Mouse (Mus musculus) megakaryocyte, adult 5-6 weeks (primary cell): ENCODE data around the gene Ptgds. TPM values are rescaled to one million over a fixed set of nuclear protein-coding genes. Genes with fewer than 3 reads are reported as not detected.

ENCODE experiments used
- ATAC-seq: 2 replicates; pipeline ENCODE4 v1.8.0; 2016; ENCODE audit warnings: mild to moderate bottlenecking, inconsistent platforms; ENCODE audit not compliant: poor library complexity, severe bottlenecking
- total RNA-seq, 2 experiments: library from RNA; stranded (forward) in 1 of 2; stranded (reverse) in 1 of 2; fragments of 153-499, 151-499 nt in 1 of 2; fragments of 221-1000, 200-1000 nt in 1 of 2; gene quantifications; 2 replicates each; pipeline versions ENCODE4 v1.2.3 to v1.2.4; 2015 to 2017

The Ptgds gene
- total RNA-seq (2015) (not detected in 2 replicates), total RNA-seq (2017) (not detected in 2 replicates)

- ATAC-seq = no peak
Observed at GRCm38 (mm10) chr2:25469969-25470368, at the start of gene Ptgds. TSS of gene Ptgds (minus strand) at chr2:25470046.

- ATAC-seq = no peak
Observed at GRCm38 (mm10) chr2:25509912-25510311, 40.1 kb upstream of the Ptgds start.

GRCm38 (mm10) chr2:25506964-25507363 is 37.1 kb upstream of the Ptgds start:
- peak; percentile 51; the same call in 1 of the 2 replicates for ATAC-seq

DNA sequence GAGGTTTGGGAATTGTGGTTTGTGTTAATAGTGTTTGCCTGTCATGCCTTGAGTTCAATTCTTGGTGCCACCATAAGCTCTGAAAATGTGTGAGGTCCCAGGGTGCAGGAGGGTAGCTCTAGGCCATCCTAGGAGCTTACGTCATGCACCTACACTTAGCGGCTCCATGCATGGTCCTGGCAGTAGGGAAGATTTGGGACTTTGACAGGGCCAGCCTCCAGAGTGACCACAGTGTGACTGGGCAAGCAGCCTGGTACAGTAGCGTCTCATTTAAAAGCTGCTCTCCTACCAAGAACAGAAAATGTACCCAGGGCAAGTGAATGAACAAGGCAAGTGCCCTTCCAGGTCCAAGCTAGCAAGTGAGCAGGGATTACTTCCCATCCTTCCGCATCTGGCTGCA is 36.0 kb upstream of the Ptgds start:
- no peak for ATAC-seq

GRCm38 (mm10) chr2:25505000-25505399 is 35.2 kb upstream of the Ptgds start:
- ATAC-seq = no peak

- no peak for ATAC-seq
Observed at GRCm38 (mm10) chr2:25504538-25504937, 34.7 kb upstream of the Ptgds start.

- ATAC-seq = no peak
Observed at GRCm38 (mm10) chr2:25502726-25503125, 32.9 kb upstream of the Ptgds start.

DNA sequence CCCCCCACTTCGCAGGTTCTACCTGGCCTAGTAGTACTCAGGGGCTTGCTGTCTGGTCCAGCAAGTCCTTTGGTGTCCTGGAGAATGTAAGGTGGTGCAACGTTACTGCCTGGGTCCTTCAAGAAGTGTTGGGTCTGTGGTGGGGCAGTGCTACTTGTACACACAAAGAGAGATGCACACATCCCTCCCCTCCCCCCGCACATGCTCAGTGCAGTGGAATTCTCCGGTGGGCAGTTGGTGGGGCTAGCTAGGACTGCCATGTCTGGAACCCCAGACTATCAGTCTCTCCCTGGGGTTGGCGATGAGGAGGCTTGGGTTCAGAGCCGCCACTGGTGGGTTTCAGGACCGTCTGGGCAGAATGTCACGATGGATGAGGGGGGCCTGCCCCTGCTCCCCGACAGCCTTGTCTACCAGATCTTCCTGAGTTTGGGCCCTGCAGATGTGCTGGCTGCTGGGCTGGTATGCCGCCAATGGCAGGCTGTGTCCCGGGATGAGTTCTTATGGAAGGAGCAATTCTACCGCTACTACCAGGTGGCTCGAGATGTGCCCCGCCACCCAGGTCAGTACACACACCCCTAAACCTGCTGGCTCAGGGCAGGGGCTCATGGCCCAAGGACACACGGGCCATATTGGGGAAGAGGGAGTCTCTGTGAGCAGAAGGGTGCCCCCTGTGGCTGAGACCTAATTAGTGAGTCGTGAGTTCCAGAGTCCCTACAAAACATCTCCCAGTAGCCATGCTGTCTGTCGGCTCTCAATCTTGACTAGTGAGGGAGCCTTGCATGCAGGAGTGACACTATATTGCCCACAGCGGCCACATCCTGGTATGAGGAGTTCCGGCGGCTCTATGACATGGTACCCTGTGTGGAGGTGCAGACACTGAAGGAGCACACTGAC is 32.0 kb upstream of the Ptgds start, which contains the start of gene C8g:
Gene C8g (minus strand): TSS at position 127 of the 894 bp plus-strand sequence.
- no peak for ATAC-seq

DNA sequence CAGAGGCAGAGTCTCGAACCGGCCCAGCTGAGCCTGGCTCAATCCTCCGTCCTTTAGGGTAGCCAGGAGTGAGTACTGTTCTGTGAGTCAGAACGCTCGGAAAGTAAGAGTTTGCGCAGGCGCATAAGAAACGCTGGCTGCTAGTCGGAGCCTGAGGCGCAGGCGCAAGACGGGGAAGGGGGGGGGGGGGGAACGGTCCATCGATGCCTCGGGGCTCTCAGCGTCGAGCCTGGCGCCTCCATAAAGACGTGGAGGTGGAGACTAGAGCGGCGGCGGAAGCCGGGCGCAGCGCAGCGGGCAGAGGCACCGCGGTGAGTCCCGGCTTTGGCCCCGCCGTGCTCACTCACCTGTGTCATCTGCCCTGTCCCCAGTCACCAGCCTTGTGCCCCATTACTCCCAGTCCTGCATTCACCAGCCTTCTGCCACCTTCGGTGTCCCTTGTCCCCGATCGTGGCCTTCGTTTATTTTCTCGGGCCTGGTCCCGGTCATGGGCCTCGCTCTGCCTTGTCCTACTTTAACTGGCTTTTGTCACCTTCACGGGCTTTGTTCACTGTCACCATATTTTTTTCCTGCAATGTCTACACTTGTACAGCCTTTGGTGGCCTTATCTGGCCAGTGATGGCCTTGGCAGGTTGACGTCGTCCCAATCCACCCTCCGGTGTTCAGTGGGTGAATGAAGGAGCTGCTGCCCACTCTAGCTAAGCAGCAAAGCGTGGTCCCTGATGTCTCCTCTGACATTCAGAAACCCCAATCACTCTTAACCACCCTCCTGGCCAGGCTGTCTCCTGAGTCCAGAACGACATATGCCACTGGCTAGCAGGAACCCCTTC is 30.9 kb upstream of the Ptgds start, which contains the start of gene Fbxw5:
Gene Fbxw5 (plus strand): TSS at position 175 of the 830 bp plus-strand sequence.
- peak; percentile 94 for ATAC-seq

GRCm38 (mm10) chr2:25500071-25500575 is 30.3 kb upstream of the Ptgds start:
- no peak for ATAC-seq

GRCm38 (mm10) chr2:25498622-25499478 is 29.0 kb upstream of the Ptgds start:
- ATAC-seq = no peak

GRCm38 (mm10) chr2:25497846-25498575 is 28.2 kb upstream of the Ptgds start:
- no peak for ATAC-seq

GRCm38 (mm10) chr2:25496462-25496861 is 26.6 kb upstream of the Ptgds start:
- ATAC-seq = no peak

- no peak for ATAC-seq
Observed at GRCm38 (mm10) chr2:25493476-25493961, 23.7 kb upstream of the Ptgds start, which contains the start of gene Lcn12. TSS of gene Lcn12 (minus strand) at chr2:25493911.

DNA sequence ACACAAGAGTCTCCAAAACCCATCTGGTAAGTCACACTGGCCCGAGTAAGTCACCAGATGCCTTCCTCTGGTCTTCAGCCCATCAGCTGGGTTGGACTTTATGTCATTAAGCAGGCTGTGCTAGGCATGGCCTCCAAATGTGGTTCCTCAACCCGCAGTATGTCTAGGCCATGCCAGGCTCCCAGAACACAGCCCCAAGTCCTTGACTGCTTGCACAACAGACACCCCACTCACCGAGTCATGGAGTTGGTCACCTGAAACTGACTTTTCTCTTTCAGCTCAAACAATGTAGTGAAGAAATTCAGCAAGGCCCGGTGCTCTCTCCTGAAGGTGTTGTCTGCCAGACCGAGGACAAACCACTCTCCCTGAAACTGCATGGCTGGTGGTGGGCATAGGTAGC is 23.1 kb upstream of the Ptgds start:
- ATAC-seq = no peak

DNA sequence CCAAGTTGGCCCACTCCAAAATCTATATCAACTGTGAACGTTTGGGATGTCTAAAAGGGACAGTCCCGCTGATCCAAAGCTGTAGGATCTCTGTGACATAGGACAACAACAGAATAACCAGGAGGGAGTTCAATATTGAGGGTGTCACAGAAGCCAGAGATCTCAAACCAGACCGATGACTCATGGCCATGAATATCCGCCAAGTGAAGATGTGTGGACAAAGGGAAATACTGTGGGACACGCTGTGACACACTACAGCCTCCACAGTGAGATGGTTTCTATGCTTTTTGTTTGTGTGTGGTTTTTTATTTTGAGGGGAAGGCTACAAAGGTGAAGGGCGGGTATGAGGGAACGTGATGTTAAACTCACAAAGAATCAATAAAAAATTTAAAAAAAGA is 18.8 kb upstream of the Ptgds start:
- no peak for ATAC-seq

- no peak for ATAC-seq
Observed at GRCm38 (mm10) chr2:25487965-25488670, 18.3 kb upstream of the Ptgds start.

GRCm38 (mm10) chr2:25484901-25485647 is 15.2 kb upstream of the Ptgds start:
- ATAC-seq = no peak
